Mouse (Mus musculus): ENCODE measurements around the gene Barhl1.

DNA sequence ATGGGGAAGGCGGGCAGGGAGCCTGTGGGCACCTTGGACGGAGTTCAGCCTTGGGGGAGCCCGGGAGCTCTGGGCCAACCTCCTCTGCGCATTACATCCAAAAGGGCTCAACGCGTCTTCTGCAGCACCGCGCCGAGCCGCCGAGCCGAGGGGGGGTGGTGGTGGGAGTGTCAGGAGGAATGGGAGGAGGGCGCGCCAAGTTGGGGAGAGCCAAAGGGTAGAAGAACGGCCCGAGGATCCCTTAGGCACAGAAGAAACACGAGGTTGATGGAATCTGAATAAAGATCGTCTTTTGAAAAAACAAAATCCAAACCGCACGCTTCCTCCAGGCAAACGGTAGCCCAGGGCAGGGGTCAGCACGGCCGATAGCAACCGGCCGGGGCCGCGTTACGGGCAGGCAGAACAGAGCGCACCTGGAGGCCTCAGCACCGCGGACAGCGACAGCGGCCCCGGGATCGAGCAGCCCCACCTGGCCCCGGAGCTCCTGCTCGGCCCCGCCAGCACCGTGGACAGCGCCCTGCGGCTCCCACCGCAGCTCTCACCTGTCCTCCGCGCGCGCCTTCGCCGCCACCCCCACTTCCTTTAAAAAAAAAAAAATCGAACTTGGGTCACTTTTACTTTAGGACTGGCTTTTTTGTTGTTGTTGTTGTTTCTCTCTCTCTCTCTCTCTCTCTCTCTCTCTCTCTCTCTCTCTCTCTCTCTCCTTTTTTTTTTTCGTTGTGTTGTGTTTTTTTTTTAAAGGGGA, 528 bp downstream of the Barhl1 start:
- no peak for TF ChIP-seq EP300 (IDR thresholded peaks at IDR 0.05; ENCODE audit: low read depth)
- no peak for TF ChIP-seq CTCF (IDR thresholded peaks at IDR 0.05; ENCODE audit: low read depth)
